Mouse (Mus musculus): ENCODE measurements at regions not wholly inside any gene's neighbourhood (a gene's known extent, or its start where the extent isn't known, plus 50 kb on each side); places are given as distances from the start of the nearest gene placed in this dataset.

GRCm38 (mm10) chr11:114534436-114534835 lies 133.9 kb upstream of the Rpl38 start:
- H3K27ac ChIP-seq (replicated peaks; ENCODE audit: low read depth, low read length): no peak overlapping the region
- no peaks in the 10 kb centered on the region for H3K4me1 ChIP-seq (ENCODE audit: control insufficient read depth, insufficient read depth, insufficient read length, low read length)
- H3K4me3 ChIP-seq (ENCODE audit: insufficient read depth, low read depth, low read length): no peak overlapping the region

- no peak overlapping the region for H3K4me3 ChIP-seq (ENCODE audit: insufficient read depth, low read depth, low read length)
- no peak overlapping the region for H3K27ac ChIP-seq (replicated peaks; ENCODE audit: low read depth, low read length)
- no peaks in the 10 kb centered on the region for H3K4me1 ChIP-seq (ENCODE audit: control insufficient read depth, insufficient read depth, insufficient read length, low read length)
These were observed 137.0 kb upstream of the Rpl38 start for GRCm38 (mm10) chr11:114531241-114531765.

GRCm38 (mm10) chr11:114528937-114529772 lies 139.2 kb upstream of the Rpl38 start:
- no peak overlapping the region for H3K27ac ChIP-seq (replicated peaks; ENCODE audit: low read depth, low read length)
- no peaks in the 10 kb centered on the region for H3K4me1 ChIP-seq (ENCODE audit: control insufficient read depth, insufficient read depth, insufficient read length, low read length)
- no peak overlapping the region for H3K4me3 ChIP-seq (ENCODE audit: insufficient read depth, low read depth, low read length)

- H3K4me1 ChIP-seq (ENCODE audit: control insufficient read depth, insufficient read depth, insufficient read length, low read length): no peaks in the 10 kb centered on the region
- H3K4me3 ChIP-seq (ENCODE audit: insufficient read depth, low read depth, low read length): no peak overlapping the region
- H3K27ac ChIP-seq (replicated peaks; ENCODE audit: low read depth, low read length): no peak overlapping the region
These were observed 144.7 kb upstream of the Rpl38 start for GRCm38 (mm10) chr11:114523444-114524238.

GRCm38 (mm10) chr11:114515278-114515677 lies 153.0 kb upstream of the Rpl38 start:
- no peak overlapping the region for H3K27ac ChIP-seq (replicated peaks; ENCODE audit: low read depth, low read length)
- no peaks in the 10 kb centered on the region for H3K4me1 ChIP-seq (ENCODE audit: control insufficient read depth, insufficient read depth, insufficient read length, low read length)
- H3K4me3 ChIP-seq (ENCODE audit: insufficient read depth, low read depth, low read length): no peak overlapping the region

GRCm38 (mm10) chr11:114514126-114514525 lies 154.2 kb upstream of the Rpl38 start:
- Histone ChIP-seq H3K4me1 (ENCODE audit: control insufficient read depth, insufficient read depth, insufficient read length, low read length) (no peaks in the 10 kb centered on the region), H3K27ac (replicated peaks; ENCODE audit: low read depth, low read length) (no peak overlapping the region)

GRCm38 (mm10) chr11:114513446-114513845 lies 154.9 kb upstream of the Rpl38 start:
- H3K4me3 ChIP-seq (ENCODE audit: insufficient read depth, low read depth, low read length): no peak overlapping the region
- no peak overlapping the region for H3K27ac ChIP-seq (replicated peaks; ENCODE audit: low read depth, low read length)
- H3K4me1 ChIP-seq (ENCODE audit: control insufficient read depth, insufficient read depth, insufficient read length, low read length): no peaks in the 10 kb centered on the region

More at GRCm38 (mm10) chr11:114514126-114514525, 154.2 kb upstream of the Rpl38 start:
- H3K4me3 ChIP-seq (ENCODE audit: insufficient read depth, low read depth, low read length): no peak overlapping the region

GRCm38 (mm10) chr11:114511994-114512393 lies 156.3 kb upstream of the Rpl38 start:
- H3K4me1 ChIP-seq (ENCODE audit: control insufficient read depth, insufficient read depth, insufficient read length, low read length): no peaks in the 10 kb centered on the region
- H3K4me3 ChIP-seq (ENCODE audit: insufficient read depth, low read depth, low read length): no peak overlapping the region
- H3K27ac ChIP-seq (replicated peaks; ENCODE audit: low read depth, low read length): no peak overlapping the region

- Histone ChIP-seq H3K27ac (replicated peaks; ENCODE audit: low read depth, low read length) (no peak overlapping the region), H3K4me1 (ENCODE audit: control insufficient read depth, insufficient read depth, insufficient read length, low read length) (no peaks in the 10 kb centered on the region)
These were observed 165.8 kb upstream of the Rpl38 start for GRCm38 (mm10) chr11:114502562-114502961.

GRCm38 (mm10) chr11:114501869-114502540 lies 166.3 kb upstream of the Rpl38 start:
- H3K4me1 ChIP-seq (ENCODE audit: control insufficient read depth, insufficient read depth, insufficient read length, low read length): no peaks in the 10 kb centered on the region
- H3K4me3 ChIP-seq (ENCODE audit: insufficient read depth, low read depth, low read length): no peak overlapping the region
- no peak overlapping the region for H3K27ac ChIP-seq (replicated peaks; ENCODE audit: low read depth, low read length)

More at GRCm38 (mm10) chr11:114502562-114502961, 165.8 kb upstream of the Rpl38 start:
- no peak overlapping the region for H3K4me3 ChIP-seq (ENCODE audit: insufficient read depth, low read depth, low read length)

GRCm38 (mm10) chr11:114500416-114500815 lies 167.9 kb upstream of the Rpl38 start:
- H3K4me1 ChIP-seq (ENCODE audit: control insufficient read depth, insufficient read depth, insufficient read length, low read length): no peaks in the 10 kb centered on the region
- no peak overlapping the region for H3K27ac ChIP-seq (replicated peaks; ENCODE audit: low read depth, low read length)
- H3K4me3 ChIP-seq (ENCODE audit: insufficient read depth, low read depth, low read length): no peak overlapping the region

GRCm38 (mm10) chr11:114499665-114500064 lies 168.7 kb upstream of the Rpl38 start:
- no peaks in the 10 kb centered on the region for H3K4me1 ChIP-seq (ENCODE audit: control insufficient read depth, insufficient read depth, insufficient read length, low read length)
- H3K4me3 ChIP-seq (ENCODE audit: insufficient read depth, low read depth, low read length): no peak overlapping the region
- H3K27ac ChIP-seq (replicated peaks; ENCODE audit: low read depth, low read length): no peak overlapping the region

GRCm38 (mm10) chr11:114495520-114495921 lies 172.8 kb upstream of the Rpl38 start:
- H3K4me1 ChIP-seq (ENCODE audit: control insufficient read depth, insufficient read depth, insufficient read length, low read length): no peaks in the 10 kb centered on the region
- H3K27ac ChIP-seq (replicated peaks; ENCODE audit: low read depth, low read length): no peak overlapping the region
- H3K4me3 ChIP-seq (ENCODE audit: insufficient read depth, low read depth, low read length): no peak overlapping the region

- Histone ChIP-seq H3K27ac (replicated peaks; ENCODE audit: low read depth, low read length) (no peak overlapping the region), H3K4me3 (ENCODE audit: insufficient read depth, low read depth, low read length) (no peak overlapping the region), H3K4me1 (ENCODE audit: control insufficient read depth, insufficient read depth, insufficient read length, low read length) (no peaks in the 10 kb centered on the region)
These were observed 181.9 kb upstream of the Rpl38 start for GRCm38 (mm10) chr11:114486455-114486854.

GRCm38 (mm10) chr11:114485429-114485828 lies 182.9 kb upstream of the Rpl38 start:
- no peaks in the 10 kb centered on the region for H3K4me1 ChIP-seq (ENCODE audit: control insufficient read depth, insufficient read depth, insufficient read length, low read length)
- no peak overlapping the region for H3K27ac ChIP-seq (replicated peaks; ENCODE audit: low read depth, low read length)
- no peak overlapping the region for H3K4me3 ChIP-seq (ENCODE audit: insufficient read depth, low read depth, low read length)

Measured in brown adipose tissue, adult 24 weeks (tissue).